Mouse (Mus musculus) liver, embryonic 16.5 days (tissue): ENCODE measurements at regions not wholly inside any gene's neighbourhood (a gene's known extent, or its start where the extent isn't known, plus 50 kb on each side); places are given as distances from the start of the nearest gene placed in this dataset.

Experiments used
- ATAC-seq: fragments of 200-750 bp; cut with Nextera tagmentation; 2 replicates; pipeline ENCODE4 v1.8.0; 2017; ENCODE audit warnings: low read depth, mild to moderate bottlenecking, moderate number of reproducible peaks, moderate library complexity
- H3K27ac ChIP-seq: fragments of 300-500 bp; sonication (generic); 2 replicates; pipeline ENCODE4 v1.5.1; 2014; ENCODE audit warnings: mild to moderate bottlenecking, low read length
- H3K27me3 ChIP-seq: fragments of 300-500 bp; sonication (generic); 2 replicates; pipeline ENCODE4 v1.6.1; 2014; ENCODE audit warnings: low read depth, low read length, mixed read lengths; ENCODE audit not compliant: control insufficient read depth, insufficient read depth
- H3K36me3 ChIP-seq: fragments of 300-500 bp; sonication (generic); 2 replicates; pipeline ENCODE4 v1.6.1; 2014; ENCODE audit warnings: mild to moderate bottlenecking; ENCODE audit not compliant: control insufficient read depth, insufficient read depth
- H3K4me1 ChIP-seq: fragments of 300-500 bp; sonication (generic); 2 replicates; pipeline ENCODE4 v1.6.1; 2014; ENCODE audit warnings: low read depth, low read length, mixed read lengths; ENCODE audit not compliant: control insufficient read depth
- H3K4me2 ChIP-seq: fragments of 300-500 bp; sonication (generic); 2 replicates; pipeline ENCODE4 v1.6.1; 2014; ENCODE audit warnings: low read depth, low read length, mixed read lengths
- H3K4me3 ChIP-seq: fragments of 300-500 bp; sonication (generic); 2 replicates; pipeline ENCODE4 v1.5.1; 2014; ENCODE audit warnings: low read depth, mild to moderate bottlenecking, low read length
- H3K9ac ChIP-seq: fragments of 300-500 bp; sonication (generic); 2 replicates; pipeline ENCODE4 v1.6.1; 2014; ENCODE audit warnings: low read depth, low read length
- H3K9me3 ChIP-seq: fragments of 300-500 bp; sonication (generic); replicated peaks from 2 replicates; pipeline ENCODE4 v1.6.1; 2016; ENCODE audit warnings: low read length; ENCODE audit not compliant: control insufficient read depth
- WGBS: fragments of 180-500 bp; shearing (Covaris S2); extraction: QIAGEN DNeasy Blood & Tissue Kit; methylation state at CpG from one replicate; pipeline ENCODE4 v1.1.7; 2014; ENCODE audit not compliant: insufficient replicate concordance; 5-methylcytosine and 5-hydroxymethylcytosine counted together

DNA sequence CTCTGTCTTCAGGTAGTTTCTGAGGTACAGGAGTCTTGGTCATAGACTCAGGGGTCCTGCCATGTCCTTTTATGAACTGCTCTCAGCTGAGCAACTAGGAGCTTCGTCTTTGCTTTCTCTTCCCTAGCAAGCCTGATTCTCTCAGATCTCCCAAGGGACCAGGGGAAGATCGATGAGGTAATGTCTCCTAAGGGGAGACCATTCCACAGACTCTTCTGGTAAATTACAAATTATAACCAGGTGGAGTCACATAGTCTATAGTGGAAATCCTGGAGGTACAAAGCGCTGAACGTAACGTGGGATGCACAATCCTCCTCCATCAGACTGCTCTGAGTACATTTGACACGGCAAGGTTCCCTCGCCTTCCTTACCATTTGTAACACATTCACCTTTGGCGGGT, 88.7 kb upstream of the Mast4 start:
- H3K27ac ChIP-seq: no peak overlapping the region
- no peak overlapping the region for H3K9ac ChIP-seq
- H3K9me3 ChIP-seq: no peaks in the 10 kb centered on the region
- ATAC-seq: no peak
- no peak overlapping the region for H3K4me3 ChIP-seq
- no peaks in the 10 kb centered on the region for H3K27me3 ChIP-seq
- no peak overlapping the region for H3K4me2 ChIP-seq
- 72% methylated on average over 8 of the region's 8 CpGs for WGBS
- no peaks in the 10 kb centered on the region for H3K36me3 ChIP-seq
- no peaks in the 10 kb centered on the region for H3K4me1 ChIP-seq

DNA sequence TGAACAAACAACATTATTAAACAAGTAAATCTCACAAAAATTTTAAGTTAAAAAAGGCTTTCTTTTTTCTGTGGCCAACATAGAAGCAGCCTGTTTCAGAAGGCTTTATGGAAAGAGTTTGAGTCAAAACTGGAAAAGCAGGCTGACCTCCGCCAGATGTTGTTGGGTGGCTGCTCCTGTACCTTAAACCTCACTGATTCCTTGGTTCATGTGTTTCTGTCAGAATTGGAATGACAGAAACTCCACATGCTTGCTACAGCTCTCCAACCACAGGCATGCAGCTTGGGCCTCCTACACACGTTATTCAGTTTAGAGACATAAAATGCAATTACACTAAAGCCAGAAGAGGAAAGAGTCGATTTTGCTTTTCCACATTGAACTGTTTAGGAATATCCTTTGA, 84.8 kb upstream of the Mast4 start:
- Histone ChIP-seq H3K36me3 (no peaks in the 10 kb centered on the region), H3K4me3 (no peak overlapping the region), H3K9ac (no peak overlapping the region), H3K27ac (no peak overlapping the region), H3K27me3 (no peaks in the 10 kb centered on the region), H3K4me1 (no peaks in the 10 kb centered on the region), H3K4me2 (no peak overlapping the region), H3K9me3 (no peaks in the 10 kb centered on the region)
- WGBS: 69% methylated on average over 3 of the region's 3 CpGs
- ATAC-seq: no peak

DNA sequence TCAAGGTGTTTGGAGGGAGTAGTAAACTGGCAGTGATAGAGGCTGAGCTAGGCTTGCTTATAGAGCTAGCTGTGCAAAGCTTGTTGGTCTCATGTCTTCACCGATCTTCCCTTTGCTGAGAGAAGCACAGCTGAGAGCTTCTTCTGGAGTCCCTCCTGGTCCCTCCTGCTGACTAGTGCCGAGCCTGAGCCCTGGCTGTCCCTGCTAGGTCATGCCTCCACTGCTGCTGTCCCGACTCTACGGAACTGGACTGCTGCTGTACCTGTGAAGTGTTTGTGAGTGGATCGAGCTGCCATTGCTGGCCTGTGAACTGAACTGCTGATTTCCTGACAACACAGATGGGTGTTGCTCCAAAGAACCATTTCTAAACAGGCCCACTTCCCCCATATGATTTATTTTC, 83.0 kb upstream of the Mast4 start:
- Histone ChIP-seq H3K27ac (no peak overlapping the region), H3K27me3 (no peaks in the 10 kb centered on the region), H3K4me3 (no peak overlapping the region), H3K4me2 (no peak overlapping the region), H3K9ac (no peak overlapping the region), H3K36me3 (no peaks in the 10 kb centered on the region), H3K9me3 (no peaks in the 10 kb centered on the region), H3K4me1 (no peaks in the 10 kb centered on the region)
- 62% methylated on average over 5 of the region's 5 CpGs for WGBS
- ATAC-seq: no peak

DNA sequence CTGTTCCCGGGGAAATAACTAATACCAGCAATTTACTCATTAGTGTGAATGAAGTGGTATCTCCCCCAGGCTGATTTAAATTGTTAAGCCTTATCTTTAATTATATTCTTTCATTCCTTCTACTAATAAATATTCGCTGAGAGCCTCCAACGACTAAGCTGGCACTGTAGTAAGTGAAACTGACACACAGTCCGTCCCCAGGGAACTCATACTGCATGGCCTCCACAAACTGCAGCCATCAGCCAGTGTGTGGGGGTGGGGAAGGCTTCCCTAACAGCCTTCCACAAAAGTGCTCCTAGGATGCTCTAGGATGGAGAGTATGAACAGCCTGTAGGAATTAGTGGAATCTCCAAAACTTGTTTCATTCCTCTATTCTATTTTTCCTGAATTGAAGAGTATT, 81.0 kb upstream of the Mast4 start:
- Histone ChIP-seq H3K27ac (no peak overlapping the region), H3K27me3 (no peaks in the 10 kb centered on the region), H3K4me3 (no peak overlapping the region), H3K9ac (no peak overlapping the region), H3K4me1 (no peaks in the 10 kb centered on the region), H3K9me3 (no peaks in the 10 kb centered on the region), H3K36me3 (no peaks in the 10 kb centered on the region), H3K4me2 (no peak overlapping the region)
- no peak for ATAC-seq
- WGBS: 45% methylated on average over 4 of the region's 4 CpGs

DNA sequence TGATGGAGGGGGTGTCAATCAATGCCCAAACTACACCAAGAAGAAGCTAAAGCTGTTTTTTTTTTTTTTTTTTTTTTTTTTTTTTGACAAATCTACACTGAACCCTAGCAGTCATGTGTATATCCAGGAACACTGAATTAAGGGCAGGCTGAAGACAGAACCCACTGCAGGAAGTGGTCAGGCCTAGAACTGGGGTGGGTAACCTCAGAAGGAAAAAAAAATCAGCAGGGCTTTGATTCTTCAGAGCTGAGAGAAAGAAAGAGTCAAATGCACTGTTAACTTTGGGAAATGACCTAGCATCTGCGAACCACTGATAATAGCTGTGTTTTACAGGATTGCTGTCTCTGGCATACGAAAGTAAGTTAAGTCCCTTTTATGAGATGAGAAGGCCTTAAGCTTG, 78.3 kb upstream of the Mast4 start:
- Histone ChIP-seq H3K36me3 (no peaks in the 10 kb centered on the region), H3K4me1 (no peaks in the 10 kb centered on the region), H3K27me3 (no peaks in the 10 kb centered on the region; the same call in 1 of the 2 replicates), H3K4me3 (no peak overlapping the region), H3K9me3 (no peaks in the 10 kb centered on the region), H3K27ac (no peak overlapping the region), H3K9ac (no peak overlapping the region), H3K4me2 (no peak overlapping the region)
- ATAC-seq: no peak
- WGBS: 17% methylated on average over 2 of the region's 2 CpGs

DNA sequence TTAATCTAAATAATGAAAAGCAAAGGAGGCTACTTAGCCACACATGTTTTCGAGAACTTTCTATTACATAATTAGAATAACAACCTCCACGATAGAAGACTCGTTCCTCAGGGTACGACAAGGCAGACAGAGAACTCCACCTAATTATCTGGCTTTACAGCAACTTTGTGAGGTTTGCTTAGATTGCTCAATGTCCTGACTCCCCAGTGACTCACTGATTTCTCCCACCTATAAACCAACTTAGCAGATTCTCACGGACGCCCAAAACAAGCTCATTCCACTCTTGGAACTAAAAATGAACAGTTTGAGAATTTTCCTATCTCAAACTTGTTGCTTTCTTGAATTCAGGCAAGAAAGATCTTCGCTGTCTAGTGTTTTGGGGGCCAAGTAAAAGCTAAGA, 75.0 kb upstream of the Mast4 start:
- no peaks in the 10 kb centered on the region; the same call in 1 of the 2 replicates for H3K27me3 ChIP-seq
- H3K9ac ChIP-seq: no peak overlapping the region
- WGBS: 50% methylated on average over 7 of the region's 7 CpGs
- no peak overlapping the region for H3K4me2 ChIP-seq
- no peak overlapping the region for H3K4me3 ChIP-seq
- no peaks in the 10 kb centered on the region for H3K36me3 ChIP-seq
- no peak overlapping the region for H3K27ac ChIP-seq
- no peaks in the 10 kb centered on the region for H3K4me1 ChIP-seq
- no peaks in the 10 kb centered on the region for H3K9me3 ChIP-seq
- ATAC-seq: no peak

DNA sequence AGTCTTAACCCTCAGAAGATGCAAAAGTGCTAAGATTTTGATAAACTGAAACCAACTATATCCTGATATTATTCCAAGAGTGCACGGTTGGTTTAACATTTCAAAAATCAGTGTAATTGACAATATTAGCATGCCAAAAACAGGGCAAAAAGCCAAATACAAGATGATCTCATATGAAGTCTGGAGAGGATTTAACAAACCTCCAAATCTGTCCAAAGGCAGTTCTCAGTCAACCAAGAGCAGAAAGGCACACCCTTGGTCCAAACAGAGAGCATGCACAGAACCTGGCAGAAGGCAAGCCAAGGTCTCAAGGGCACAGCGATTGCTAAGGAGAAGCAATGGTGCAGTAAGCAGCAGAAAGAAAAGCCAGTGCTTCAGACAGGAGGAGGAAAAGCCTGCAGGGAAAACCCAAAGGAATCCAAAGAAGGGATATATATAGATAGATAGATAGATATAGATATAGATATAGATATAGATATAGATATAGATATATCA, 62.3 kb upstream of the Mast4 start:
- WGBS: 46% methylated on average over 2 of the region's 2 CpGs

DNA sequence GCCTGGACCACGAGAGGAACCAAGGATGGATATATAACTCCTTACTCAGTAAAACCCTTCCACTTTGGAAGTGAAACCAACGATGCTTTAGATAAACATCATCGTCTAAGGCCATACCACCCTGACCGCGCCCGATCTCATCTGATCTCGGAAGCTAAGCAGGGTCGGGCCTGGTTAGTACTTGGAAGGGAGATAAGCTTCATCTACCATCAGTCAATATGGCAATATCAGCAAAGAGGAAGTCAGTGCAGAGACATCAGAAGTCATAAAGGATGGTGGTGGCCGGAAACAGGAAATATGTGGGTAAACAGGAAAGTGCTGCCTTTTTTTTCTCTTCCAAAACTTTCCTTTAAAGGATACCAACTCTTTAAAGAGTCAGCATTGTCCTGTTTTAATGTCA, 61.8 kb upstream of the Mast4 start:
- Histone ChIP-seq H3K27ac (no peak overlapping the region), H3K27me3 (no peaks in the 10 kb centered on the region), H3K9me3 (no peaks in the 10 kb centered on the region), H3K4me1 (no peaks in the 10 kb centered on the region), H3K36me3 (no peaks in the 10 kb centered on the region), H3K9ac (no peak overlapping the region), H3K4me2 (no peak overlapping the region), H3K4me3 (no peak overlapping the region)
- no peak for ATAC-seq
- WGBS: 13% methylated on average over 9 of the region's 9 CpGs

More for the DNA sequence above, 62.3 kb upstream of the Mast4 start:
- H3K4me1 ChIP-seq: no peaks in the 10 kb centered on the region
- H3K4me3 ChIP-seq: no peak overlapping the region
- no peak for ATAC-seq
- no peak overlapping the region for H3K4me2 ChIP-seq
- no peaks in the 10 kb centered on the region for H3K27me3 ChIP-seq
- H3K9me3 ChIP-seq: no peaks in the 10 kb centered on the region
- H3K27ac ChIP-seq: no peak overlapping the region
- H3K36me3 ChIP-seq: no peaks in the 10 kb centered on the region
- H3K9ac ChIP-seq: no peak overlapping the region

DNA sequence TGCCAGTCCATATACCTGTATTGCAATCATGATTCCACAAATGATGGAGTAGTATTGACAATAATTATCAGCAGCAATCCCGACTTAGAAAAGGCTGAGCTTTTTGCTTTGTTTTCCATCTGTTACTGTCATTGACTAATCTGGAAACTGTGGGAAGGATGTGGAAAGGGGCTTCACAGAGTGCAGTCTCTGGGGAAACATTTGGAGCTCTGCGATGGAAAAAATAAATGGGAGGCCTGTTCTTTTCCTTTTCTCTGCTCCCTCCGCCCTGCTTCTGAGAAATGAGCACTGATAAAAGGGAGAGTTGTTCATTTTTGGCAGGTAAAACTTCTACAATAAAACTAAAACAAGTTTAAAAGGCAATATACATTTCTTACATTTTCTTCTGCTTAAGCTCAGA, 58.3 kb upstream of the Mast4 start:
- Histone ChIP-seq H3K27me3 (no peaks in the 10 kb centered on the region), H3K36me3 (no peaks in the 10 kb centered on the region), H3K4me1 (no peaks in the 10 kb centered on the region), H3K9ac (no peak overlapping the region), H3K4me3 (no peak overlapping the region), H3K27ac (no peak overlapping the region), H3K4me2 (no peak overlapping the region), H3K9me3 (no peaks in the 10 kb centered on the region)
- no peak for ATAC-seq
- 55% methylated on average over 3 of the region's 3 CpGs for WGBS

DNA sequence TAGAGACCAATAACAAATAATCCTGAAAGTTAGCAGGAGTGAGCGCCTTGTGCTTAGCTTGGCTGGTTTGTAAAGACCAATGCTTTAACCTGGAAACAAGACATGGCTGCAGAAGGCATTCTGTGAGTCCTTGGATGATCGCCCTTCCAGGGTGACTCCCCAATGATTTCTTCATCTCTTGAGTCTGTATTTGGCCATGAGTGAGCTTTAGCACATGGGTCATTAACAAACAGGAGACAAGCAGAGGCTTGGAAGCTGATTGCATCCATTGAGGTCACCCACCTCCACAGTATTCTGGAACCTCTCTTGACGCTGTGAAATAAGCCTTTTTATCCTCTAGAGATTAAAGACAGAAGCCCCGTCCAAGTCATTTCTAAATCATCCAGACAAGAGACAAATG, 57.1 kb upstream of the Mast4 start:
- Histone ChIP-seq H3K27ac (no peak overlapping the region), H3K4me2 (no peak overlapping the region)
- 58% methylated on average over 4 of the region's 4 CpGs for WGBS

More for the DNA sequence above, 57.1 kb upstream of the Mast4 start:
- no peaks in the 10 kb centered on the region for H3K4me1 ChIP-seq
- no peaks in the 10 kb centered on the region for H3K36me3 ChIP-seq
- H3K9me3 ChIP-seq: no peaks in the 10 kb centered on the region
- no peaks in the 10 kb centered on the region for H3K27me3 ChIP-seq
- ATAC-seq: no peak
- H3K9ac ChIP-seq: no peak overlapping the region
- no peak overlapping the region for H3K4me3 ChIP-seq
